Mouse (Mus musculus): ENCODE data around the gene Sim2. TPM values are rescaled to one million over a fixed set of nuclear protein-coding genes. Genes with fewer than 3 reads are reported as not detected.

Gene Sim2
- polyA plus RNA-seq, 2 experiments = 0.02 TPM; not detected in 1

DNA sequence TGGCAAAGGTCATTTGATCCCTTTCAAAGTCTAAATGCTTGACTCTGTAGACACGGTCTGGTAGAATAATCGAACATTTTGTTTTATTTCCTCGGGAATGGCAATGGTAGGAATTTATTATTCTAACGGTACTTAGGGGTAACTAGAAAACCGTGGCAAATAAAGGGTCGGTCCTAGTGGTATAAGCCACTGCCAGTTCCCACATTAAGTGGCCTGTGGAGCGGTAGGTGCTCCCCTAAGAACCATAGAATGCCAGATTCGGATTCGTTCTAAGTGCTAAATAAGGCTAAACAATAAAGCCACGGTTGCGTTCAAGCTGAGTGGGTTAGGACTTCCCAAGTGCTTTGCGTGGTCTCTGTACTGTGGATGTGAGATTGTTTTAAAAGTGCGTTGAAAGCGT is 11.7 kb downstream of the Sim2 start:
- Histone ChIP-seq H3K4me2 (ENCODE audit: low read depth) (no peak overlapping the region), H3K4me3 (ENCODE audit: insufficient read depth in 1 of 2, low read depth in 2 of 2, low read length in 2 of 2) (no peak overlapping the region), H3K4me1 (replicated peaks; ENCODE audit: control insufficient read depth in 2 of 2, insufficient read depth in 2 of 2, low read length in 1 of 2) (no peaks in the 10 kb centered on the region), H3K27ac (no peak overlapping the region), H3K9me3 (ENCODE audit: control insufficient read depth, low read length) (no peaks in the 10 kb centered on the region), H3K9ac (replicated peaks) (no peak overlapping the region), H3K27me3 (ENCODE audit: control insufficient read depth, insufficient read depth, low read length) (peaks cover 79% of the 10 kb centered on the region), H3K36me3 (replicated peaks; ENCODE audit: control insufficient read depth, insufficient read depth, low read depth) (no peaks in the 10 kb centered on the region)
- 6% methylated on average over 14 of the region's 14 CpGs for WGBS (ENCODE audit: insufficient replicate concordance)
- ATAC-seq (ENCODE audit: insufficient read depth) (no peak), DNase-seq (ENCODE audit: low read depth in 3 of 3, low spot score in 3 of 3) (no peak)
- no peak for TF ChIP-seq CTCF (IDR thresholded peaks at IDR 0.05; ENCODE audit: low read depth)
- TF ChIP-seq EP300 (IDR thresholded peaks at IDR 0.05; ENCODE audit: low read depth) = no peak

GRCm38 (mm10) chr16:94097724-94098455 is 13.2 kb downstream of the Sim2 start:
- H3K27ac ChIP-seq = no peak overlapping the region
- peaks cover 65% of the 10 kb centered on the region for H3K27me3 ChIP-seq (ENCODE audit: control insufficient read depth, insufficient read depth, low read length)
- DNase-seq (ENCODE audit: low read depth in 3 of 3, low spot score in 3 of 3) = no peak
- 16% methylated on average over 12 of the region's 12 CpGs for WGBS (ENCODE audit: insufficient replicate concordance)
- no peaks in the 10 kb centered on the region for H3K36me3 ChIP-seq (replicated peaks; ENCODE audit: control insufficient read depth, insufficient read depth, low read depth)
- H3K4me1 ChIP-seq (replicated peaks; ENCODE audit: control insufficient read depth in 2 of 2, insufficient read depth in 2 of 2, low read length in 1 of 2) = no peaks in the 10 kb centered on the region
- no peaks in the 10 kb centered on the region for H3K9me3 ChIP-seq (ENCODE audit: control insufficient read depth, low read length)
- no peak overlapping the region for H3K4me3 ChIP-seq (ENCODE audit: insufficient read depth in 1 of 2, low read depth in 2 of 2, low read length in 2 of 2)
- TF ChIP-seq CTCF (IDR thresholded peaks at IDR 0.05; ENCODE audit: low read depth) (no peak), EP300 (IDR thresholded peaks at IDR 0.05; ENCODE audit: low read depth) (no peak)
- ATAC-seq (ENCODE audit: insufficient read depth) = no peak
- H3K4me2 ChIP-seq (ENCODE audit: low read depth) = no peak overlapping the region
- no peak overlapping the region for H3K9ac ChIP-seq (replicated peaks)

DNA sequence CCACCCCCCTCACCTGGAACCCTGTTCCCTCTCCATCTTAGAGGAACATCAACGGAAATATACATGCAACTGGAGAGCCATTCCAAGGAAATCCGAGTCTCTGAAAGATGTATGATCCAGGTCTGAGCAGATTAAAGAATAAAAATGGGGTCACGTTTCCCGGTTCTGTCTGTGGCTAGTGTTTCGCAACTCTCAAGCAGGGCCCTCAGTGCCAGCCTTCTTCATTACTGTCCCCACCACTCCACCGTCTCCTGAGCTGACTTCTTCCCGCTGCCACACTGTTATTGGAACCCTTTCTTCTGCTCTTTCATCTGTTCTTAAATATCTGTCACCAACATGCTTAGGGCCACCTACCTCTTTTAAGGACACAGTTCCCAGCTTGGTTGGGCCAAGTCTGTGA is 28.4 kb downstream of the Sim2 start:
- H3K9me3 ChIP-seq (ENCODE audit: control insufficient read depth, low read length) = no peaks in the 10 kb centered on the region
- H3K27me3 ChIP-seq (ENCODE audit: control insufficient read depth, insufficient read depth, low read length) = no peaks in the 10 kb centered on the region; the same call in 1 of the 2 replicates
- no peak overlapping the region for H3K4me2 ChIP-seq (ENCODE audit: low read depth)
- DNase-seq (ENCODE audit: low read depth in 3 of 3, low spot score in 3 of 3) (no peak), ATAC-seq (ENCODE audit: insufficient read depth) (no peak)
- WGBS (ENCODE audit: insufficient replicate concordance) = 49% methylated on average over 7 of the region's 7 CpGs
- no peak overlapping the region for H3K27ac ChIP-seq
- H3K36me3 ChIP-seq (replicated peaks; ENCODE audit: control insufficient read depth, insufficient read depth, low read depth) = no peaks in the 10 kb centered on the region
- H3K4me3 ChIP-seq (ENCODE audit: insufficient read depth in 1 of 2, low read depth in 2 of 2, low read length in 2 of 2) = no peak overlapping the region
- TF ChIP-seq CTCF (IDR thresholded peaks at IDR 0.05; ENCODE audit: low read depth) (no peak), EP300 (IDR thresholded peaks at IDR 0.05; ENCODE audit: low read depth) (no peak)
- H3K9ac ChIP-seq (replicated peaks) = no peak overlapping the region
- H3K4me1 ChIP-seq (replicated peaks; ENCODE audit: control insufficient read depth in 2 of 2, insufficient read depth in 2 of 2, low read length in 1 of 2) = no peaks in the 10 kb centered on the region

DNA sequence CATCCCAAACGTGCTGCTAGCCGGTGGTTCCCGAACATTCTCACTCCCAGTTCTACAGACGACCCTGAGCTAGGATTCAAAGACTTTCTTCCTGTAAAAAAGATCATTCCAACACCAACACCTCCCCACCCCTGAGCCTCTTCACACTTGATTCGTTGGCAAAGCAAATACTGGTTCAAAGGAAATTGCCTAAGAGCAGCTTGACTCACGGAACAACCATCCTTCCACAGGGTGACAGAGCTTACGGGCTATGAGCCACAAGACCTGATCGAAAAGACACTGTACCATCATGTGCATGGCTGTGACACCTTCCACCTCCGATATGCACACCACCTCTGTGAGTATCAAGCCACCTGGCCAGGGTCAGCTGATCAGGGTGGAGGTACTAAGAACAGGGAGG is 30.0 kb downstream of the Sim2 start:
- 53% methylated on average over 9 of the region's 9 CpGs for WGBS (ENCODE audit: insufficient replicate concordance)

DNA sequence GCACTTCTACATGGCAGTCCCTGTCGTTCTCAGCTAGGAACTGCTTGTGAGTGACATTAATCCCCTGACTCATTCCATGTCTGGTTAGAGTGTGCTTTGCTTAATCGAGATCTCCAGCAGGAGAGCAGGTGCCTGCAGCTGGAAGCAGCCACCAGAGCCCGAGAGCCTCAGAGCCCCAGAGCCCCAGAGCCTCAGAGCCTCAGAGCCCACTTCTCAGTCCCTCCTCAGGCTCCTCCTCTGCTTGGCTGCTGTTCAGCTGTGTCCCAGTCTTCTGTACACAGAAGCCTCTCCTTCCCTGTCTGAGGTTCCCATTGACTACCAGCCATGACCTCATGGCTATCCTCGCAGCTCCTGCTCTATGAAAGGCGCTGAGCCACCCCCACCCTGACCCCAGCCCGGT is 32.6 kb downstream of the Sim2 start:
- Histone ChIP-seq H3K4me1 (replicated peaks; ENCODE audit: control insufficient read depth in 2 of 2, insufficient read depth in 2 of 2, low read length in 1 of 2) (no peaks in the 10 kb centered on the region), H3K4me2 (ENCODE audit: low read depth) (no peak overlapping the region), H3K4me3 (ENCODE audit: insufficient read depth in 1 of 2, low read depth in 2 of 2, low read length in 2 of 2) (no peak overlapping the region), H3K9me3 (ENCODE audit: control insufficient read depth, low read length) (no peaks in the 10 kb centered on the region), H3K27ac (no peak overlapping the region), H3K36me3 (replicated peaks; ENCODE audit: control insufficient read depth, insufficient read depth, low read depth) (no peaks in the 10 kb centered on the region), H3K27me3 (ENCODE audit: control insufficient read depth, insufficient read depth, low read length) (no peaks in the 10 kb centered on the region; the same call in none of the 2 replicates), H3K9ac (replicated peaks) (no peak overlapping the region)
- WGBS (ENCODE audit: insufficient replicate concordance) = 47% methylated on average over 6 of the region's 6 CpGs
- ATAC-seq (ENCODE audit: insufficient read depth) (no peak), DNase-seq (ENCODE audit: low read depth in 3 of 3, low spot score in 3 of 3) (no peak)
- TF ChIP-seq EP300 (IDR thresholded peaks at IDR 0.05; ENCODE audit: low read depth) (no peak), CTCF (IDR thresholded peaks at IDR 0.05; ENCODE audit: low read depth) (no peak)

More for the DNA sequence above, 30.0 kb downstream of the Sim2 start:
- Histone ChIP-seq H3K9ac (replicated peaks) (no peak overlapping the region), H3K36me3 (replicated peaks; ENCODE audit: control insufficient read depth, insufficient read depth, low read depth) (no peaks in the 10 kb centered on the region), H3K27me3 (ENCODE audit: control insufficient read depth, insufficient read depth, low read length) (no peaks in the 10 kb centered on the region; the same call in 1 of the 2 replicates), H3K9me3 (ENCODE audit: control insufficient read depth, low read length) (no peaks in the 10 kb centered on the region), H3K4me3 (ENCODE audit: insufficient read depth in 1 of 2, low read depth in 2 of 2, low read length in 2 of 2) (no peak overlapping the region), H3K4me2 (ENCODE audit: low read depth) (no peak overlapping the region), H3K27ac (no peak overlapping the region), H3K4me1 (replicated peaks; ENCODE audit: control insufficient read depth in 2 of 2, insufficient read depth in 2 of 2, low read length in 1 of 2) (no peaks in the 10 kb centered on the region)
- DNase-seq (ENCODE audit: low read depth in 3 of 3, low spot score in 3 of 3) (no peak), ATAC-seq (ENCODE audit: insufficient read depth) (no peak)
- no peak for TF ChIP-seq EP300 (IDR thresholded peaks at IDR 0.05; ENCODE audit: low read depth)
- no peak for TF ChIP-seq CTCF (IDR thresholded peaks at IDR 0.05; ENCODE audit: low read depth)

Measured in liver, embryonic 14.5 days (tissue).